12 mouse cellular contexts compared by ENCODE assay signal in the genomic region with DNA sequence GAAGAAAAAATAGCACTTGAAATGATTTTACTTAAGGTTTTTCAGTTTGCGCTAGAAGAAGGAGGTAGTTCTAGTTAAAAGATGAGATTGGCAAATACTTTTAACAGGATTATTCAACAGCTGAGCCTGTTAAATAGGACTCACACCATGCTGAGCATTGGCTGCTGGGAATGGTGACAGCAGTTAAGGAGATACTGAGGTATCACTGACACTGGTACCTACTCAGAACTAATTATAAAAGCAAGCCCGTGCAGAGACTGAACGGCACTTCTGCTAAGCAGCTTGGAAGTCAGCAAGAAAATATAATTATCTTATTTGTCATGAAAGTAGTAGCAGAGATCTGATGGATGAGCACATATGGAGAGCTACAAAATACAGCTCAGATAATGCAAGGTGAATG.
"Had no signal": no experiment of that assay in that cellular context is flagged by ENCODE, and none has a peak within 500 bp of the region (broad histone marks: within the 10 kb centered on the region; RNA-seq: fewer than 3 reads in every experiment).

No protein-coding gene starts in this region.

- H3K4me1 ChIP-seq: liver, embryonic 13.5 days; midbrain, embryonic 13.5 days had no signal

- H3K36me3 ChIP-seq: liver, embryonic 13.5 days; midbrain, embryonic 13.5 days had no signal

- H3K9me3 ChIP-seq: liver, embryonic 13.5 days; midbrain, embryonic 13.5 days had no signal

- ATAC-seq: midbrain, embryonic 13.5 days had no signal

- H3K4me2 ChIP-seq: liver, embryonic 13.5 days; midbrain, embryonic 13.5 days had no signal

- H3K27ac ChIP-seq: kidney, postnatal 0 days; left cerebral cortex, adult 2 months; liver, embryonic 13.5 days; midbrain, embryonic 13.5 days had no signal

- H3K4me3 ChIP-seq: left cerebral cortex, adult 2 months; liver, embryonic 13.5 days; midbrain, embryonic 13.5 days had no signal

- H3K27me3 ChIP-seq: liver, embryonic 13.5 days; midbrain, embryonic 13.5 days had no signal

- DNase-seq: kidney, adult 2 months; kidney, postnatal 25 days; layer of hippocampus, postnatal 36 days; liver, embryonic 13.5 days; lung, adult 2 months; lung, postnatal 14 days; lung, postnatal 4 days; thymus, adult 18-20 months; thymus, postnatal 36 days had no signal

- H3K9ac ChIP-seq: liver, embryonic 13.5 days; midbrain, embryonic 13.5 days had no signal
